Mouse (Mus musculus) brown adipose tissue, adult 24 weeks (tissue): Measurements from ENCODE around the gene Stox2. TPM values are rescaled to one million over a fixed set of nuclear protein-coding genes. Genes with fewer than 3 reads are reported as not detected.
A peak's percentile ranks its signal among the peaks of the same experiment; 100 is the strongest.

Experiments
- H3K27ac ChIP-seq: fragments of 200-500 bp; replicated peaks from 2 replicates; pipeline ENCODE4 v1.5.1; 2012; ENCODE audit warnings: low read depth, mild to moderate bottlenecking, low read length
- H3K4me1 ChIP-seq: fragments of 200-500 bp; 2 replicates; pipeline ENCODE4 v1.6.1; 2012; ENCODE audit warnings: low read length, mixed read lengths; ENCODE audit not compliant: control insufficient read depth, insufficient read depth, insufficient read length
- H3K4me3 ChIP-seq: fragments of 200-500 bp; 2 replicates; pipeline ENCODE4 v1.5.1; 2012; ENCODE audit warnings: low read depth, mild to moderate bottlenecking, low read length, moderate library complexity; ENCODE audit not compliant: insufficient read depth
- polyA plus RNA-seq: library from polyadenylated mRNA; stranded (reverse); fragments of >200 nt; gene quantifications from 2 replicates; pipeline ENCODE4 v1.2.4, GENCODE M21; 2012; ENCODE audit not compliant: missing spikeins, insufficient read depth, insufficient read length

Gene Stox2
- polyA plus RNA-seq, 1 experiment = 6.5 TPM

DNA sequence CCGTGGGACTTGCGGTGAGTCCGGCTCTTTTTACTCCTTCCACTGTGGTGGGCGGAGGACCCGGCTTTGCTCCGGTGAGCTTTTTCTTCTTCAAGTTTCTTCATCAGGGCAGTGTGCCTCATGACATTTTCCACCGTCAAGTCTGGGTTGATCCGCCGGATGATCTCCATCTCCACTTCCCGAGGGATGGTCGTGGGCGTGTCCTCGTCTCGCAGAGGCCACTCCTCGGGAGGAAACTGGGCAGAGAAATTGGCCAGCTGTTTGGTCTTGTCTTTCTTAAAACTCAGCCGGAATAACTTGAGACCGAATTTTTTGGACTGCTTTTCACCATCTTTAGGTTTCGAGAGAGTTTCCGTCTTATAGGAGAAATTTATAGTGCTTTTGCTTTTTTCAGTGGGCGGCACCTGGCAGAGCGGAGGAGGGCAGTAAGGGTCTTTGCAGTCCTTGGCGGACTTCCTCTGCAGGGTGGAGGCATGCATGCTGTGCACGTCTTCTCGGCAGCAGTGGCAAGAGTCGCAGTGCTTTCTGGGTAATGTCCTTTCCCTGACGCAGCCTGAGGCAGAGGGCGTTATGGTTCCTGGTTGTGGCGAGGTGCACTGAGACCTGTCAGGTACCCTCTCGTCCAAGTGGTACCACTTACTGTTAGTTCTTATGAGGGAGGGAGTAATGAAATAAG, 252.7 kb downstream of the Stox2 start:
- no peak overlapping the region for H3K27ac ChIP-seq
- H3K4me1 ChIP-seq = peaks cover 4% of the 10 kb centered on the region
- no peak overlapping the region for H3K4me3 ChIP-seq

DNA sequence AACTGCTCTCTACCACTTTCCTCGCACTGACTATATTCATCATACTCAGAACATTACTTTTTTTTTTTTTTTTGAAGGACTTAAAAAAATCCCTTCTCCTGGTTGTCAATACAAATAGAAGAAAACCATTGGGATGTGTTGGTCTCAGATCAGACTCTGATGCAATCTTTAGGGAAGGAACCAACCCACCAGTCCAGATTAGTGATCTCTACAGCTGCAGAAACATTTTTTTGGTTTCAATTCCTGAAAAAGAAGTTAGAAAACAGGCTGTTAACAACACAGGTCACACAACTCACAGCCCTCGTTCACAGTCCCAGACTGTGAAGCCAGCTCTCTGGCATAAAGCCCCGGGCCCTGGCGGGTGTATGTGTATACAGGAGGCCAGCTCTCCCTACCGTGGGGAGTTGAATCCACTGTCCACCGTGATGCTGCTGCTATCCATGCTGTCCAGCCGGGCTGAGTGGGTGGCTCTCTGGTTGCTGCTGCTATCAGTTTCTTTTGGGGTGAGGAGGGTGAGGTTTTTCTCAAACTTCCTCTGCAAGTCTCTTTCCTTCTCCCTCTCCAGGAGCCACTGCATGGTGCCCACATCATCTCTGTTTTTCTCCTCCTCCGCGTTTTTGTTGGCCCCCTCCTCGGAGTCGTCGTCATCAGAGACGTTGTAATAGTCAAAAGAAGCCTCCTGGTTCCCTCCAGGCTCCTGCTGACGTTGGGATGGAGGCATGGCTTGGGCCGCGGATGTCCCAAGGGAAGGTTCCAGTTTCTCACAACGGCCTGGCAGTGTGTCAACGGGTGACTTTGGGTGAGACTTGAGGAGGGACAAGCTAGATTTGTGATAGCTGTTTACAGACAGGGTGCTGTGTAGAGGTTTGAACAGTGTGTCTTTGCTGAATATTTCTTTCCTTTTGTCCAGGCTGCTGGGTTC, 254.5 kb downstream of the Stox2 start:
- peak overlapping the region; percentile 10 for H3K4me3 ChIP-seq
- peaks cover 4% of the 10 kb centered on the region for H3K4me1 ChIP-seq
- peak overlapping the region; percentile 35; the same call in 1 of the 2 replicates for H3K27ac ChIP-seq

GRCm38 (mm10) chr8:47185396-47185795, 260.8 kb downstream of the Stox2 start:
- no peak overlapping the region for H3K27ac ChIP-seq
- H3K4me3 ChIP-seq = no peak overlapping the region
- peaks cover 2% of the 10 kb centered on the region; the same call in 1 of the 2 replicates for H3K4me1 ChIP-seq

- H3K4me3 ChIP-seq = no peak overlapping the region
- no peak overlapping the region for H3K27ac ChIP-seq
- H3K4me1 ChIP-seq = peaks cover 2% of the 10 kb centered on the region; the same call in 1 of the 2 replicates
Measured at GRCm38 (mm10) chr8:47182771-47183558, 263.2 kb downstream of the Stox2 start.

- peaks cover 2% of the 10 kb centered on the region; the same call in 1 of the 2 replicates for H3K4me1 ChIP-seq
- no peak overlapping the region for H3K27ac ChIP-seq
- H3K4me3 ChIP-seq = no peak overlapping the region
Measured at GRCm38 (mm10) chr8:47182292-47182691, 263.9 kb downstream of the Stox2 start.

- Histone ChIP-seq H3K4me1 (peaks cover 2% of the 10 kb centered on the region; the same call in 1 of the 2 replicates), H3K27ac (no peak overlapping the region), H3K4me3 (no peak overlapping the region)
Measured at GRCm38 (mm10) chr8:47181032-47181698, 265.0 kb downstream of the Stox2 start.

GRCm38 (mm10) chr8:47180181-47180580, 266.0 kb downstream of the Stox2 start:
- Histone ChIP-seq H3K4me3 (no peak overlapping the region), H3K27ac (no peak overlapping the region), H3K4me1 (peaks cover 2% of the 10 kb centered on the region; the same call in 1 of the 2 replicates)

DNA sequence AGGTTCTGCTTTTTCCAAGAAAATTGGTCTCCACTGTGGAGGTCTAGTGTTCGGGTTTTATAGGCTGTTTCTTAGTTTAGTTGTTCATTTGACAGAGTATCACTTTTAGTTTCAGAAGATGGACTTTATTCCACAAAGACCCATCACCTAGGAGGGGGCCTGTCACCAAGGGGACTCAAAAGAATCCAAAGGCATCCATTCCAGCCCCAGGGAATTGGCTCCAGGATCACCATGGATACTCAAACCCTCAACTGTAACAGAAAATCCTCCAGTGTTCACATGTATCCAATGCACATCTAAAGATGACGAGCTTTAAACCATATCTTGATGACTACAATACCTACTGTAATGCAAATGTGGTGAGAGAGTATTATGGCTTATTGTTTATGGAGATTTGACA, 267.4 kb downstream of the Stox2 start:
- peaks cover 2% of the 10 kb centered on the region; the same call in 1 of the 2 replicates for H3K4me1 ChIP-seq
- H3K4me3 ChIP-seq = no peak overlapping the region
- no peak overlapping the region for H3K27ac ChIP-seq

DNA sequence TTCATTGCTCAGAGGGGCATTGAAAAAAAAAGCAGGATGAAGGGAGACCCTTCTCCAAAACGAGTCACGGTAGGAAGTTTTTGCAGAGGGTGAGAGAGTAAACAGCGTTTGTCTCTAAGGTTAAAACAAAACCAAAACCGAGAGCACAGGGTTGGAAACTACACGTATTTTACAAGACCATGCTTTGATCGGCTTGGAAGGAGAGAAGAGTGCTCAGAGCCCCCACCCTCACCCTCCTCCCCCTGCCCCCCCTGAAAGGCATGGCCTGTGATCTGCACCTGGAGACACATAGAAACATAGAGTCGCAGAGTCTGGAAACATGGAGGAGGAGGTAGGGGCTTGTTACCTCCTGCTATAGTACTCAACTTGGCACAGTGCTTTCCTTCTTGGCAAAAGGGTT, 272.3 kb downstream of the Stox2 start:
- Histone ChIP-seq H3K27ac (no peak overlapping the region), H3K4me3 (no peak overlapping the region), H3K4me1 (no peaks in the 10 kb centered on the region)

DNA sequence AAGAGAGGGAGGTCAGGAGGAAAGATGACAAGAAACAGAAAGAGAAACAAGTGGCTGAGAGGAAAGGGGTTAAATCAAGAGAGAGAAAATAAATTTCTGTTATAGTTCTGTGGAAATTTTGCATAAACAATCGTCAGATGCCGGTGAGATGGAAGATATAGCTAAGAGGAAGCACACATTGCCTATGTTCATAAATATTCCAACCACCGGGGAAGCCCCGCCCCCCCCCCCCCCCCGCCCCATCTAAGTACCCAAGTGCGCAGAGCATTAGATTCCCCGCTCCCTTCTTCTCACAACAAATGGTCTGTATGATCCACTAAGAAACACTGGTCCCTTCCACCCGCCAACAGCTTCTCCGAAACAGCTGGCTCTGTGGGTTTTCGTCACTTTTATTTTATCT, 273.3 kb downstream of the Stox2 start:
- no peak overlapping the region for H3K27ac ChIP-seq

GRCm38 (mm10) chr8:47160688-47161087, 285.5 kb downstream of the Stox2 start:
- H3K27ac ChIP-seq = no peak overlapping the region
- H3K4me1 ChIP-seq = no peaks in the 10 kb centered on the region
- H3K4me3 ChIP-seq = no peak overlapping the region

More for the DNA sequence above, 273.3 kb downstream of the Stox2 start:
- Histone ChIP-seq H3K4me1 (no peaks in the 10 kb centered on the region), H3K4me3 (no peak overlapping the region)

GRCm38 (mm10) chr8:47154521-47154920, 291.6 kb downstream of the Stox2 start:
- Histone ChIP-seq H3K4me1 (no peaks in the 10 kb centered on the region), H3K27ac (no peak overlapping the region), H3K4me3 (no peak overlapping the region)

GRCm38 (mm10) chr8:47145258-47145657, 300.9 kb downstream of the Stox2 start:
- Histone ChIP-seq H3K27ac (no peak overlapping the region), H3K4me1 (no peaks in the 10 kb centered on the region), H3K4me3 (no peak overlapping the region)

DNA sequence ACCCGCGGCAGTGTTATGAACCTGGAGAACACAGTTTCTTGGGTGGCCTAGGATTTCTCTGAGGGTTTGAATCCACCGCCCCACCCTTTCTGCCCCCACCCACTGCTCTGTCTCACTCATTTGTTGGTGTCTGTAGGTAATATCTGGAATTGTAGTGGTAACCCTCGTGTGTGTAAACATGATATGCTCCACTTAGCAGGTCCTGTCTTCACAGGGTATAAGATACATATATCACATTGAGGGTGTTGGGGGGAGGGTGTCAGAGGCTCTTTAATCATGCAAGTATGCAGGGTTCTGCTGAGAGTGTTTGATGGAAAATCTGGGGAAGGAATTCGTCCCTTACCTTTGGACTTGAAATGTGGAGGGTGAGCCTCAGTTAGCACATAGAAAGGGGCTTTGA, 310.1 kb downstream of the Stox2 start:
- H3K4me3 ChIP-seq = no peak overlapping the region
- H3K4me1 ChIP-seq = peaks cover 4% of the 10 kb centered on the region; the same call in 1 of the 2 replicates
- no peak overlapping the region for H3K27ac ChIP-seq
